Mouse (Mus musculus): ENCODE measurements at regions not wholly inside any gene's neighbourhood (a gene's known extent, or its start where the extent isn't known, plus 50 kb on each side); places are given as distances from the start of the nearest gene placed in this dataset.

DNA sequence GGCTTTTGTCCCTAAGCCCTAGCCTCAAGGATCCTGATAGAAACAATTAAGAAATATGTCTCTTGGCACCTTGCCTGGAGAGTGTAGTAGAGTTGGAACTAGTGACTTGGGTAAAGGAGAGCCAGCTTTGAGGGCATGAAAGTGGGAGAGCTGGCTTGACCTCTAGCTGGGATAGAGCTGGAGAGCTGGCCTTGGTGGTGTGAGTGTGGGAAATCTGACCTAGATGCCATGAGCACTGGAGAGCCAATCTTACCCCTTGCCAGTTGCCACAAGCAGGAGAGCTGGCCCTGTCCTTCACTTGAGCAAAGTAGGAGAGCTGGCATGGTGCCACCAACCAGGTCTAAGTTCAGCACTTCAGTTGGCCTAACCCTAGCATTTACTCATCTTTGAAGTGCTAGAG is 995.7 kb downstream of the Gsdmc2 start:
- ATAC-seq = no peak

GRCm38 (mm10) chr15:62845884-62846283 is 999.1 kb downstream of the Gsdmc2 start:
- no peak for ATAC-seq

- no peak for ATAC-seq
Measured at GRCm38 (mm10) chr15:62825586-62825985, 1019.4 kb downstream of the Gsdmc2 start.

GRCm38 (mm10) chr15:62823861-62824518 is 1021.0 kb downstream of the Gsdmc2 start:
- ATAC-seq = peak; percentile 53

- ATAC-seq = no peak
Measured at GRCm38 (mm10) chr15:62822305-62822704, 1022.7 kb downstream of the Gsdmc2 start.

GRCm38 (mm10) chr15:62813093-62813492 is 1031.9 kb downstream of the Gsdmc2 start:
- ATAC-seq = no peak

DNA sequence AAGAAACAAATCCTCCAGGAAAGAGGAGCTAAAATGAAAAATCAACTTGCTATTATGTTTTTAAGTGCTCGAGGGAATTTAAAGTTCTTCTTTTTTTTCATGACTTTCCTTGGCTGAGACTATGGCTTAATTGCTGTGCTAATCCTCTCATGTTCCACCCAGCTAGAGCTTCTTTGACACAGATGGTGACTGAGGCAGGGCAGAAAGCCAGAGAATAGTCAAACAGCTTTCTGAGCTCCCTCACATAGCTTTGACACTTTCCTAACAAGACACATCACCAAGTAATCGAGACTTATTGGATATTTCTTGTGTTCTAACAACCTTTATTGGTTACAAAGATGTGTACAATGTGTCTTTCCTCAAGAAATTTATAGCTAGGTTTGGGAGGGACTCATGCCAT is 1033.0 kb downstream of the Gsdmc2 start:
- no peak for ATAC-seq

DNA sequence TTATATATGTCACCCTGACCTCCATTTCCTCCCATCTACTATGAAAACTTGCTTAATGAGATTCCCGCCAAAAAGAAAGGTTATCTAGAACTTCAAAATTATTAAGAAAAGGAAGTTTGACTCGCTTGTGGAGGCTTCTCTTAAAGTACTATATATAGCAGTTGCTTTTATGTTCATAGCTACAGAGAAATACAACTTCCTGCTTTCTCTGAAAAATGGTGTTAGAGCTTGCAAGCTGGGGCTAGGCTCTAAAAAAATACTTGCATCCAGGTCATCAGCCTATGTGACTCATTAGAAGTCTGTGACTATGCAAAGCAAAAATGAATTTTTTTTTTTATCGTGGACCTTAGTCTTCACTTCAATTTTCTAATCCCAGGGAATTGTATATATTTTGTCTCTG is 1035.7 kb downstream of the Gsdmc2 start:
- peak; percentile 64 for ATAC-seq

GRCm38 (mm10) chr15:62808087-62808808 is 1036.7 kb downstream of the Gsdmc2 start:
- ATAC-seq = no peak

DNA sequence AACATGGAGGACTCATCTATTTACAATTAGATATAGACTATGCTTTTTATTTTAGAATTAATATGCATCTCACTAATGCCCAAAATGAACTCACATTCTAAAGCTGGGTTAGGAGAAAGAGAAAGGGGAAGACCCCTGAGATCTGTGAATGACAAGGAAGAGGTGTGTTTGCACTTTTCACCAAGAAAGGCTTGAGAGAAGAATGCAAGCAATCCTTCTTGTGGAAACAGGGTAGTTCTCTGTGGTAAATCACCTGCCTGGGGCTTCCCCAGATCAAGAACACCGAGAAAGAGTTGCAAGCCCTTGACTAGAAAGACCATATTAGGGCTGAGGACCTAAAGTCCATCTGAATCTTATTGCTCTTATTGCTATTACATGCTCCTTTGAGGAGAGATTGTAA is 1037.6 kb downstream of the Gsdmc2 start:
- peak; percentile 71 for ATAC-seq

- peak; percentile 57 for ATAC-seq
Measured at GRCm38 (mm10) chr15:62802770-62803169, 1042.2 kb downstream of the Gsdmc2 start.

DNA sequence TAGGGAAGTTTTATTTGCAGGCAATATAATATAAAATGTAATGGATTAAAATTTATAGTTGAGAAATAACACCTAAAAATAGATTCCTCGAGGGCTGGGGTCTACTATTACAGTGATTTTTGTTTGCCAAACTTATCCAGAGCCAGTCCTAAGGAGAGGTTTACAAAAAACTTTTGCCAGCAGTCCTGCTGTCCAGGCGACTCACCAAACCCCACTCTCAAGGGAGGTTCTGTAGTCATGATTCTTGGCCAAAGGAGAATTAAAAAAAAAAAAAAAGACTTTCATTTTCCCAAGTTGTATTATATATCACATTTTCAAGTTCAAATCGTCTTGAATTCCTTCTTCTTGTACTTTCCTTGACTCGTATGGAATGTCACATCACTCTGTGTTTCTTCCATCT is 1046.2 kb downstream of the Gsdmc2 start:
- ATAC-seq = no peak

GRCm38 (mm10) chr15:62793569-62793968 is 1051.4 kb downstream of the Gsdmc2 start:
- ATAC-seq = peak; percentile 68

GRCm38 (mm10) chr15:62792084-62792483 is 1052.9 kb downstream of the Gsdmc2 start:
- no peak for ATAC-seq

DNA sequence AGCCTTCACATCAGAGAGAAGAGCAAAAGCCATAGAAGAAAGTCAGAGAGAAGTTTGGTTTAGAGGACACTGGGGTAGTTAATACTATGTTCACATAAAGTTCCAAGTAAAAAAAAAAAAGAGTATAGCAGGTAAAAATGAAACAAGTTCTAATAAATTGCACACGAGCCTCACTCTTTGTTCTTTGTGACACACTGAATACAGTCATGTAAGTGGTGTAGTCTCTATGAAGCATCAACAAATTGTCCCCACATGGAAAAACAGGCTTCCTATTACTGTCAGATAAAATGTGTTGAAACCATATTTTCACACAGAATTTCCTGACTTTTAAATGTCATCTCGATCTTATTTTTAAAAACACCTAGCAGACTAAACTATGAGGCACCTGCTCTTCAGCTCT is 1057.2 kb downstream of the Gsdmc2 start:
- ATAC-seq = peak; percentile 37

GRCm38 (mm10) chr15:62786315-62786714 is 1058.7 kb downstream of the Gsdmc2 start:
- peak; percentile 48 for ATAC-seq

GRCm38 (mm10) chr15:62784456-62785139 is 1060.4 kb downstream of the Gsdmc2 start:
- no peak for ATAC-seq

- peak; percentile 70 for ATAC-seq
Measured at GRCm38 (mm10) chr15:62778899-62779298, 1066.1 kb downstream of the Gsdmc2 start.

- peak; percentile 75 for ATAC-seq
Measured at GRCm38 (mm10) chr15:62752686-62753085, 1092.3 kb downstream of the Gsdmc2 start.

- ATAC-seq = no peak
Measured at GRCm38 (mm10) chr15:62743879-62744278, 1101.1 kb downstream of the Gsdmc2 start.

DNA sequence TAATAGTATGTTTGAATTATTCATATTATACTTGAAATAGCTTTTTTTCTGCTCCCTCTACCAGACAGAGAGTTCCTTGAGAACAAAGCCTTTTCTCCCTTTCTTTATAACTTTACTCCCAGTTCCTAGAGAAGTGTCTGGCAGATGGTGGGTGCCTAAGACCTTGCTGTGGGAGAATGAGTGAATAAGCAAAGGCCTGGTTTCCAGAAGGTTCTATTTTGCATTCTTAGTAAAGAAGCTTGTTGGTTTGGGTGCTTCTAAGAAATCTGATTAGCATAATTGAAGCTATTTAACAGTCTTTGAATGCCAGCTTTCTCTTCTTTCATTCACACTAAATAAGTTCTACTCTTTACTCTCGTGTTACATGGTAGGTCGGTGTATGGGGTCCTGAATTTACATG is 1104.2 kb downstream of the Gsdmc2 start:
- ATAC-seq = peak; percentile 14

GRCm38 (mm10) chr15:62735334-62735733 is 1109.6 kb downstream of the Gsdmc2 start:
- peak; percentile 13 for ATAC-seq

DNA sequence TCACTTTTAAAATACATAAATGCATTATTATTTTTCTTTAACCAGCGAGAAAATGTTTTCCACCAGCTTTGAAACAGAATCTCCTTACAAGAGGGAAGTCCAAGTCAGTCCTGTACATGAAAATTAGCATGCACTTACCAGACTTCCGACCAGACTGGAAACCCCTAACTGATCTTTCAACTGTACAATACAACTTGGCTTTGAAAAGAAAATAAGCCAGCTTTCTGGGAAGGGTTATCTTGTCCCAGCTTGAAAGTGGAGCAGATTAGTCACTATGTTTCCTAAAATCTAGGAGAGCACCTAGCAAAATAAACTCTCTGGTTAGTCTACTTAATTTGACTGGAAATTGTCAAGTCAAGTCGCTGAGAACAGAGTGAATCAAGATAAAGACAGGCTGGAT is 1110.1 kb downstream of the Gsdmc2 start:
- peak; percentile 25 for ATAC-seq

DNA sequence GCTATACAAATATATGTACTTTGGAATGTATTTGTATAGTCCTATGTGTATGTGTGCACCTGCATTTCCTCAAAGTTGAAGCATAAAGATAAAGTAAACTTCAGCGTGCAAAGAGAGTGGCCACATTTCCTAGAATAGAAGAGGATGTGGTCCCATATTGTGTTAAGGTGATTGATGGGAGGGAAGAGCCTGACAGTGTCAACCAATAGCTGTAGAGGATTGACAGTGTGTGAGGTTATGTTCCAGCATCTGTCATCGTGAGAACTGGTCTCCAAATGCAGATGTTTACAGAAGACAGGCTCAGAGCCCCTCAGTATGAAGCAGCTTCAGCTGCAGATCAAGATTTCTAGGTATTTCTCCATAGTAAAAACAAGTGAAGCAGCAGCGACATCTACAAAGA is 1114.5 kb downstream of the Gsdmc2 start:
- peak; percentile 80 for ATAC-seq

Measured in activated CD4-positive, CD25-positive, alpha-beta regulatory T cell, adult 4 months (primary cell).